Mouse (Mus musculus): Measurements from ENCODE around the gene Ust.

The Ust gene

DNA sequence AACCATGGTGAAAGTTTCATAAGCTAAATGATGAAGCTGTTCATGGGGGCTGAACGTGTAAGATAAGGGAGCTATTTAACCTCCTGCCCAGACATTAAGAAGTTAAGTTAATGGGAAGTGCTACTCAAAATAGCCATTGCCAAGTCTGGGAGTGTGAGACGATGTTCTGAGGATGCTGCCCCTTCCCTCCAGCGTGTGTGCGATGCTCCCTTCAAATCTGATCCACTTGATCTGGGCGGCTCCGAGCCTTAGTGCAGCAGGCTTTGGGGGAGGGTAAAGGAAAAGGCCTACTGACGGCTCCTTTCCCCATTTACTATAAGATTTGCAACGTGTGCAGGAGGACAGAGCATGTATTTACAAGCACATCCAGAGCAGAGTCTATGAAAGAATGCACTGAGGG is 301.7 kb downstream of the Ust start:
- WGBS = 67% methylated on average over 8 of the region's 8 CpGs

DNA sequence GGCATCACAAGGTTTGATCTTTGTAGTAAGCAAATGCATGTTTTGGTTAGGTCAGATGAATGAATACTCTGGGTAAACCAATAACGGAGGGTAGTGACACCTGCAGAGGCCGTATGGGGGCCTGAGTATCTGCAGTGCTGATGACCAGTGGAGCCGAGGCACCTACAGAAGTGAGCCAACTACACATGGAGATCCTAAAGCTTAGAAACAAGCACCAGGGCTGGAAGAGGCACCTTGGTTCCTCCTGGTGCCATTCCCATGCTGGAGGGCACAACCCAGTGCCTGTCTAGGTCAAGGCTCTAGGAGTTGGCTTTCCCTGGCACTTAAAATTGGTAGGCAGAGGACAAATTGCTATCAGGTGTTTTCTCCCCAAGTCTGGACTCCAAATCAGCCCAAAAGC is 303.4 kb downstream of the Ust start:
- WGBS = 97% methylated on average over 3 of the region's 3 CpGs

DNA sequence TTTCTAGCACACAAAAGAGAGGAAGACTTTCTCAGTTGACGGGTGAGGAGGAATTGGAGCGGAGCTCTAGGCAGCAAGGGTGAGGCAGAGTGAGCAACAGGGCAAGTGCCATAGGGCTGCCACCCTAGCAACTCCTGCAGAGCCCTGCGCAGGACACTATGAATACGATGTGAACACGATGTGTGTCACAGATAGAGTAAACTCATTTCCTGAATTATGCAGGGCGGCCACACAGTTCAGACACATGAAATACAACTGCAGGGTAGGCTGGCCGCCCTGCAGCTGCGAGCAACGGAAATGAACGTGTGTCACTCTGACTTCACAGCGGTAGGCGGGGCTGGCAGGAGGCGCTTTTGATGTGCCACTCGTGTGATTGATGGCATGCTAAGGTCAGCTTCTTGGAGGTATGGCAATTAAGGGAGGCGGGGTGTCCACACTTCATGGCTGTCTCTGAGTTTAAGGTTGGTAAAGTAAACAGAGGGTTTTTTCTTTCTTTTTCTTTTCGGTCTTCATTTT is 304.7 kb downstream of the Ust start:
- WGBS = 69% methylated on average over 16 of the region's 16 CpGs

DNA sequence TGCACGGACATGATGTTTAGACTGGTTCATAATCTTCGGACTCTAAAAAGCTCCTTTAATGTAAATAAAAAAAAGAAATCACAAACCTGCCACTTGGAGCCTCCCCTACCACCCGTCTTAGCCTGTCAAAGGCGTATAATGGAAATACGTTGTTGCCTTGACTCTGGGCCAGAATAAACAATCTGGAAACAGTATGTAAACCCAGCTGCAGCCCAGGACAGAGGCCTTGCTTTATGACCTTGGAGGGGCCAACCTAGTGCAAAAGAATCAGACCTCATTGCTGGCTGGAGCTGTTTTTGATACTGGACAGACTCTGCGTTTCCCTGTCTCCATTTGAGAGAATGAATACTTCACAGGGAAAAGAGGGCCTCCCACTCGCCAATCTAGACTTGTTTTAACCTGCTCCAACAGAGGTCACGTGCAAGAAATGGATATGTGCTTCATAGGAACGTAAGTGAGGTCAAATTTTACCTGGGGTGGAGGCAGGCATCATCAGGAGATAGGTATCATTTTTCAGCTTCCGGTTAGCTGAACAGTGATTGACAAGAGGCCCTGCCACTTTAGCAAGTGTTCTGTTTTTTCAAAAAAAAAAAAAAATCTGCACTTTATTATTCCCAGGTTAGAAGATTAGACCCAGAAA is 305.2 kb downstream of the Ust start:
- 81% methylated on average over 10 of the region's 10 CpGs for WGBS

DNA sequence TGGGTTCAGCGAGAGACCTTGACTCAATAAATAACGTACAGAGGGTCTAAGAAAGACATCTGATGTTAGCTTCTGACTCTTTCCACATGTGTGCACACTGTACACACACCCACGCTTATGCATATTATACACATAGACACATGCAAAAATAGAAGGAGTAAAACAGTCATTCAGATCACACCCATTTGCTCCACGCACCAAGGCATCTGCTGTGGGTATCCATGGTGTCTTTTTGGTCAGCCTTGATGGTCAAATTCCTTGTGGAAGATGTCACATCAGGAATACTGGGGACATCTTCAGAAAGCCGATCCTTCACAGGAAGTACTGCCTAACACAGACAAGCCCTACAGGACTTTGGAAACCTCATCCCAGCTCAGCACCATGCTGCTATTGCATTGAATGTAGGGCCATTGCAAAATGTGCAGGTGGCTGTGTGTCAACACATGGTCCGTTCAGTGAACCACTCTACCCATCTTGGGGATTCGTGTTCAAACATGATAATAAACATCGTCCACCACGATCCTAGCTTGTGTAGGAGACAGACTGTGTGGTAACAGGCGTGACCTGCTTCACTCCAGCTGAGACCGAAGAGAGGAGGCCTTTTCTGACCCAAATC is 305.9 kb downstream of the Ust start:
- WGBS = 80% methylated on average over 11 of the region's 11 CpGs

DNA sequence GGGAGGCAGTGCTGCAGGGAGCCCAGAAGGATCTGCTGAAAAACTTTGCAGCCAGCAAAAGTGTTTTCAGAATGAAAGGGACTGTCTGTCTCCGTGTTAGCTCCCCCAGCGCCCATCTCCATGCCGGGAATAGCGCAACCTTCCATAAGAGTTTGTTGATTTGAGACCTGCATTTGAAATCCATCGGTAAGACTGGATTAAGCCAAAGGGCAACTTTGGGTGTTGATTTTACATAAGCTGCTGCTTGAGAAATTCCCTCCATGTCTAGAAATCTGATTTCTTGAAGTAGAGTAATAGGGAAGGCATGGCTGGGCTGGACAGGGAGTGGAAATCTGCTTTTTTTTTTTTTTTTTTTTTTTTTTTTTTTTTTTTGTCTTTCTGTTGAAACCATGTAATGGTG is 306.9 kb downstream of the Ust start:
- 81% methylated on average over 5 of the region's 5 CpGs for WGBS

DNA sequence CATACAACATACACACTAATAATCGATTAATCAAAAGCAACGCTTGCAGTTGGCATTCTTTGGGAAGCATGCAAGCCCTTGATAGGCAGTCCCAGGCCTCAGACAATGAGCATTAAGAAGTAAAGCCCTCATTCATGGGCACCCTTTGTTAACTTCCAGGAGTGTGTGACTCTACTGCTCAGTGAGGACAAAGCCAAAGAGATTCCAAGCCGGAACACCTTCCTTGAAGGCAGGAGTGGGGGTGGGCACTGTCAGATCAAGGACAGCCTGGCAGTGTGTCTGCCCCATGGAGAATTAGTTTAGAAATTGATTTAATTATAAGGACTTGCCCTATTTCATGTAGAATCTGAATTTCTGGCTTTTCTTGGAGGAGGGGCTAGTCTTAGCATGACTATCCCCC is 308.3 kb downstream of the Ust start:
- WGBS = 57% methylated on average over 3 of the region's 3 CpGs

DNA sequence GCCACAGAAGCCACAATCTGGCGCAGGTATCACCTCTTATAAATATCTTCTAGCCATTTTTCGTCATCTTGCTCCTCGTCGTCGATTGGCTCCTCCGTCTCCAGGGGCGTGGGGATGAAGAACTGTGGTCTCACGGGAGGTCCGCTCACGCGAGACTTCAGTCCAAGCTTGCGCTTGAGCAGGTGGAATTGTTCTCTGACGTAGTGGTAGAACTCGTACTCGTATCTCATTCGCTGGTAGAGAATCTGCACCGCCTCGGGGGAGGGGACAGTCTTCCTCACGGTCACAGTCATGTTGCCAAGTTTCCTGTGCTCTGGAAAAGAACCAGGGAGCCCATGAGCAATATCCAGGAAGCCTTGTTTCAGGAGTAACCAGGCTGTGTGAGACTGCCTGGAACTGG is 311.3 kb downstream of the Ust start:
- 96% methylated on average over 19 of the region's 19 CpGs for WGBS

DNA sequence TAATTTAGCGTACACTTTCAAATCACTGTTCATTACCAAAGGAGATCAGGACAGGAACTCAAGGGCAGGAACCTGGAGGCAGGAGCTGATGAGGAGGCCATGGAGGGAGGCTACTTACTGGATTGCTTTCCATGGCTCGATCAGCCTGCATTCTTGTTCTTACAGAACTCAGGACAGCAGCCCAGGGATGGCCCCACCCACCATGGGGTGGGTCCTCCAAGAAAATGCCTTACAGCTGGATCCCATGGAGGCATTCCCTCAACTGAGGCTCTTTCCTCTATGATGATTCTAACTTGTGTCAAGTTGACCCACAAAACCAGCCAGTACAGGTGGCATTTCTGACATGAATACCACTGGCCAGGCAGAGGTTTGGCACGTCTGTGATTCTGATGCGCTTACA is 314.9 kb downstream of the Ust start:
- 95% methylated on average over 4 of the region's 4 CpGs for WGBS

DNA sequence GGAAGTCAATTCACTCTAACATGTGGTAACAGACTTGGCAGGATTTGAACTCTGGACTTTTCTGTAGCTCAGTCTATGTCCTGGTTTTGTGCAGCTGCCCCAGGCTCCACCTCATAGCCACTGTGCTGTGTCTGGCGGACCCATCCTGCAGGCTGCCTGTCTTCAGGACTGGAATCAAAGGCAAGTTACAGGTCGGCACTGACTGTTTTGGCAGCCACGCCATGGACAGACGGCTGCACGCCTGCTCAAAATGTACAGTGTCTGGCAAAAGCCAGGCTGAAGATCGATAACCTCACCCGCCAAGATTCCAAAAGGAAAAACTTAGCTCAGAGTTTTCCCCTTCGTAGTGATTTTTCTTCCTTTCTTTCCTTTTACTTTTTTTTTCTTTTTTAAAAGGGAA is 318.8 kb downstream of the Ust start:
- 74% methylated on average over 8 of the region's 8 CpGs for whole genome bisulfite sequencing

DNA sequence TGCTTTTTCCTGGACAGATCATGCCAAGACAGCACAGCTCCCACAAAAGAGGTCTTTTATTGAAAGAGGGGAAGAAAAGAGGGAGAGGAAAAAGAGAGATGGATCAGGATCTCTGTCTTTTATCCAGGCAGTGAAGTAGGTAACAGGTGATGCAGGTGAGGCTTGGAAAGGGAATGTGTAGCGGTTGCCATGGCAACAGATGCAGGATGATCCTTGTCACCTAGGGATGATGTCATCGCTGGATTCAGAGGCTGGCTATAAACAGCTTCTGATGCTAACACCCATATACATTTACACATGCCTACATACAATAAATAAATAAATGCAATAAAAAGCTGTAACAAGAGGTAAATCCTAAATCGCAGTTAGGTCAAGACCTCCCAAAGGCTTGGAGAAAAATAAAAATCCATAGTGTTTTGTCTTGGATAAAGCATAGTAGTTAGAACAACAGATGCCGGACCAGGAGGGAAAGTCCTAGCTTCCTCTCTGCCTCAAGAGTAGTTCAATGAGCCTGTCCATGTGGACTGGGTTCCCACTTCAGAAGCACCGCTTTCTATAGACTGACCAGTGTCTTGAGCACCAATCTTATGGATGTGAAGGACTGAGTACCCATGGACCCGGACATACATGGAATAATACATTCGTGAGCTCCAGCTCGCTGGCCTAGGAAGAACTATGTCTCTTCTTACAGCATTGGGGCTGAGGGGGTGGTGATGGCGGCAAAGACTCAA is 319.4 kb downstream of the Ust start:
- WGBS = 87% methylated on average over 9 of the region's 9 CpGs

DNA sequence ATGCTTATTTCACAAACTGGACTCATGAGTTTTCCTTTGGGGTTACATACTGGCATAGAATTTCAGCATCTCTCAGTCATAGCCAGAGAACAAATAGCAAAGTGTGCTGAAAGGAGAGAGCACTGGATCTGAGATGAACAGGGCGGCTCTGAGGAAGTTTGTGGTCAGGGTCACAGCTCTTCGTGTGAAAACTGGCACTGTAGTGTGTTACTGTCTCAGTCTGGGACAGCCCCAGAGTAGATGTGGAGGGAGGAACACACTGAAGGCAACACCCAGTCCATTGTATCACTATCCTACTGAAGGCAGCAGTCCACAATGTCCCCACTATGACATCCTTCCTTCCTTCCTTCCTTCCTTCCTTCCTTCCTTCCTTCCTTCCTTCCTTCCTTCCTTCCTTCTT is 321.0 kb downstream of the Ust start:
- 61% methylated on average over 2 of the region's 2 CpGs for WGBS

DNA sequence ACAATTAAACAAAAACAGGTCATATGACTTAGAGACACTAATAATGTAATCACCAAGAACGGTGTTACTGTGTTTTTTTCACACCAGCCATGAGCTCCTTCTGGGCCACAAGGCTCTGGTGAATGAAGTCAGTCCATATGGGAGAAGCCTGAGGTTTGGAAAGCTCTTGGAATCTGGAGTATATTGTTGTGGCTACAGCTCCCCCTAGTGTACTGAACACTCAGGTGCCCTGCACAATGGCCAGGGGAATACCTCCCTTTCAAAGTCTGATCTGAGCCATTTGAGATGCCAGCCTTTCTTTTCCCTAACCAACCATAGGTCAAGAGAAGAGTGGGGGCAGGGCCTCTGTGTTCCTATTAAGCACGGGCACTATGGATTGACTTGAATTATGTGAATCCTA is 322.3 kb downstream of the Ust start:
- 2% methylated on average over 2 of the region's 2 CpGs for WGBS

DNA sequence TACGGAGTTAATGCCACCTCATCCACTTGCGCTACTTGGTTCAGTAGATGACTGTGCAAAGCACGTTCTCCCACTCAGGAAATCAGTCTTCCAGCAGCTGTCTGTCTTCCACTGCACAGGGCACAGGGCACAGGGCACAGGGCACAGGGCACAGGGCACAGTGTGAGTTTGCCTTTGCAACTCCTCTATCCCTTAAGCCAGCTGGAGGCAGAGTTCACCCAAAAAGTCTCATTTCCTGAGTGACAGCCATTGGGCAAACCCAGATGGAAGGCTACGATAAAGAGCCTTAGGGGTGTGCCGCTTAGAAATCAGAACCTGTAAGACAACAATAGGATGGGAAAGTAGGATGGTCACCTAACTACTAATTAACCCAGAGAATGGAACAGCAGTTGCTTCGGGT is 322.9 kb downstream of the Ust start:
- WGBS = 61% methylated on average over 6 of the region's 6 CpGs

DNA sequence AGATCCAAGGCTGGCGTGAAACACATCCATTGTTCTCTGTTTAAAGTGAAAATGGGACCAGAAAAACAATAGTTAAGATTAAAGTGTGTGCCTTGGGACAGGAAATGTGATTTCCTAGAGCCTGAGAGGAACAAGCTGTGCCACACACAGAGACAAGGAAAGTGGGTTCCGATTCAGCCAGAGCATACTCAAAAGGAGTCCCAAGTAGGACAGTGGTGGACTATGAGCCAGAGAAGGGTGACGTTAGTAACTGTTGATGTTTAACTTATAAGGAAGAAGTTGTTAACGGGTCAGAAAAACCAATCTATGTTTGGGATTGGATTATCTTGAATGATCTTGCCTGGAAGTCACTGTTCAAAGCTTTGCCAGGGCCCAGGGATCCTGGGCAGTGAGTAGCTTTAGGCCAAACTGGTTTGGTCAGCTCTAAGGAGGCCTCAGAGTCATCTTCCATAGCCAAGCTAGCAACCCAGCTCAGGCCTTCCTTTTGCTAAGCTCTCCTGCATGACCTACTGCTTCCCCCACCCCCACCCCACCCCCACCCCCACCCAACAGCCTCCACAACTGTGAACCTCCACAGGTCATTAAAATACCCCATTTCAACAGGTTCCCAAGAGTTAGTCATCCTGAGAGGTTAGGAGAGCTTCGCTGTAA is 329.2 kb downstream of the Ust start:
- WGBS = 82% methylated on average over 5 of the region's 5 CpGs

DNA sequence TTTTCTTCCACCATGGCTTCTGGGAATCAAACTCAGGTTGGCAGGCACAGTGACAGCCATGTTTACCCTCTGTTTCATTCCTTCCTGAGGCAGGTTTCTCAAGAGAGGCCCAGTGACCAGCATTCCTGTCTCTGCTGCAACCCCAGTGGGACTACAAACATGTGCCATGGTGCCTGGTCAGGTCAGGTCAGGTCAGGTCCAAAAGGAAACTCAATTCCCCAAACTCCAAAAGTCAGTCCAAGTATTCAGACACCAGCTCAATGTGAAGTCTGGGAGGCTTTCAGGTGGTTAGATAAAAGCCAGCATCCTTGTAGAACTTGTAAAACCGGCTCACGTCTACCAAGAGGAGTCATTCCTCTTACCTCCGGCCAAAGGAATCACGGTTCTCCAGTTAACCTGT is 333.0 kb downstream of the Ust start:
- 96% methylated on average over 4 of the region's 4 CpGs for WGBS

DNA sequence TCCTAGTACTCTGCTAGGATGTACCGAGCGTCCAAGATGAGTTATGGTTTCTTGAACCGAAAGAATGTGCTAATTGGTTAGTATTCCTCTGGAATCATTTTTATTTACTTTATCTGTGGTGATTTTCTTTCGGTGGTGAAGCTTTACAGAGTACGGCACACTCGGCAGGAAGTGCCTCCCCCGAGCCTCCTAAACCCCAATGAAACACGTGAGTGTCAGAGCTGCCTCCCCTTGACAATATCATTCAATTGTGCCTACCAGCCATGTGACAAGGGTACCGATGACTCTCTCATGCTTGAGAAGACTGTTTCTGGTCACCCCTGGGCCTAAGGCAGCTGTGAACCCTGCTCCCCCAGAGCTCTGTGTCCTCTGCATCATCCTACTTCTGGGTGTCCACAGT is 333.9 kb downstream of the Ust start:
- WGBS = 83% methylated on average over 9 of the region's 9 CpGs

DNA sequence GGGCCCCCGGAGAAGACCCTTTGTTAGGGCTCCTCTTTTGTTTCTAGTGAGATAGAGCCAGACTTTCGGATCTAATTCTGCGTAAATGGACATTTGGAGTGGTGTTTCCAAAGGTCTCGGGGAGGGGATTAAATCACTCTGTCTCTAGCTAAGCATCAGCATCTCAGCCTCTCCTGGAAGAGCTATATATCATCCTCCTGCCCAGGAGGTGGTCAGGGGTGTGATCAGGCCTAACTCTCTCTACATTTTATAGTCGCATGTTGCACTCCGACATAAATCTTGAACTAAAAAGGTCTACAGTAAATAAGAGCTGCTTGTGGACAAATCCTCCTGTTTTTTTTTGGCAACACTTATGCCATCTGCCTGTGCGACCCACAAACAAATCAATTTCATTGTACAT is 335.5 kb downstream of the Ust start:
- WGBS = 93% methylated on average over 7 of the region's 7 CpGs

DNA sequence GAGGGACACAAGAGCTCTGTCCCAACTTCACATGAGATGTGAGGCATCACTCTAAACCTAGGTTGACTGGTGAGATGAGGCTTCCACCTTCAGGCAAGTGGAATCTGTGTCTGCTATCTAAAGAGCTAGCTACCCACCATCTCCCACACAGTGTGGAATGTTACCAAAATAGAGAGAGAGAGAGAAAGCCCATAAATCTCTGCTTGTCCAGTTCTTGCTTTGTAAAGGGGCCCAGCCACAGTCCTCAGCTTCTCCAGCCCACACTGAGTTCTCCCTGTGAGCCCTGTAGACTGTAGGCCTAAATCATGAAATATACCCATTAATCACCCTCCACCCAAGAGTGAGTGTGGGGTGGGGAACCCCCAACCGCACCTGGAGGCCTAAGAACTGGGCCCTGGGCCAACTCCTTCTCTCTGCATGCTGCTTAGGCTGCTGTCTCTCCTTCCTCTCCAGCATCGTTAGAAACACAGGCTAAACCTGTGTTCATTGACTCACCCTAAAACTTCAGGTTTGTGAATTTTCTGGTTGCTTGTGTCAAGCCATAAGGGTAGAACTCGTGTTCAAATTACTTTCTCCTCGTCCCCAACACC is 336.9 kb downstream of the Ust start:
- WGBS = 61% methylated on average over 4 of the region's 4 CpGs

DNA sequence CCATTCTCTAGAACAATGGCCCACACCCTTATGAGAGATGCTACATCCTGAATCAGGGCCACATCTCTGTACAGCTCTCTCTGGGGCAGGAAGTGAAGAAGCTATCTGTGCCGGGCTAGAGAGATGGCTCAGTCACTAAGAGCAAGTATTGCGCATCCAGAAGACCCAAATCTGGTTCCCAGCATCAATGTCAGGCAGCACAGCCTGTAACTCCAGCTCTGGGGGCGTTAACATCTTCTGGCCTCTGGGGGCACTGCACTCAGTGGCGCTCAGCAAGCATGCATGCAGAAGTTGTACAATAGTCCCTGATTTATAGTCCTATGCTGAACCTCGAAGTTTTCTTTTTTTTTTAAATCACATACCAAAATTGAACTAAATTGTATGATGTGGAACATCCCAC is 341.0 kb downstream of the Ust start:
- WGBS = 89% methylated on average over 5 of the region's 5 CpGs

DNA sequence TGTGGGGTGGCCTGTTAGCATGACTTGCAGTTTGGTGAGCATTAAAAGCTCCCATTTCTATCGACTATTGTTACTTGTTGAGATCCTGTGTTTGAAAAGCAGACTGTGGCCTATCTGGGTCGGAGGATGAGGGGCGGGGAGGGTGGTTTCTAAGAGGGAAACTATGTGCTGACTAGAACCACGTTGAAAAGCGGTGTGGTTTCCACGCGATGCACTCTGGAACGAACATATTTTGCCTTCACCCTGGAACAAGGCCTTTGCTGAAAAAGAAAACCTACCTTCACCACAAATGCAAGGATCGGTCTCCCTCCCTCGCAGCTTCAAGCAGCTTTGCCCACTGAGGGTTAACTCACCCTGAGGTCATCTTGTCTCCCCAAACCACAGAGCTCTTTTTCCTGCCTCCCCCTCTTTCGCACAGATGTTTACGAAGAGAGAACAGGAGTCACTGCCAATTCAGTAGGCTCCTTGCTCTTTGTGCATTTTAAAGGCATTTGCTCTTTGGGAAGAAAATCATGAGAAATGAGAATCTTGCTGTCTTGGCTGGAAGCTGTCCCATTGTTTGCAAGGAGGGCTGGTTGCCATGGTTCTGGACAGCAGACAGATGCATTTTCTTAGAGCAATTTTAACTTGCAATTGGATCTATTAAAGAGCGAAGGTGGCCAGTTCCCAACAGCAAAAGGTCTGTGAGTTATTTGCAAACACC is 342.1 kb downstream of the Ust start:
- WGBS = 27% methylated on average over 13 of the region's 13 CpGs

DNA sequence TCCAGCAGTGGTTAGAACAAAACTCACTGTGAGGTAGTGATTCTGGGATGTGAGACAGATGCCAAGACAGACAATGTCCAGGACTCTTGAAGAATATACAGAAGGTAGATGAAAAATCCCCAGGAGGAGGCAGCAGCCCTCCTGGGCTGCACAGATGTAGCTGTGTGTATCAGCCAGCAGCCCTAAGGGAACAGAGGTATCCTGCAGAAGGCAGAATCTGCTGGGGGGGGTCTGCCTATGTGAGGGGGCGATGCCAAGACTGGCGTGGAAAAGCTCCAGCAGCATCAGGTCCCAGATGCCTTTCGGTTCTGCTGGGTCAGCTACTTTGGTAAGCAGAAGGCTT is 342.6 kb downstream of the Ust start:
- 53% methylated on average over 3 of the region's 3 CpGs for WGBS
